Mouse (Mus musculus) liver, adult 2 months (tissue): Measurements from ENCODE around the gene Tbc1d30.
A peak's percentile ranks its signal among the peaks of the same experiment; 100 is the strongest.

Experiments used
- CTCF ChIP-seq: fragments of 200-500 bp; IDR thresholded peaks from 2 replicates; pipeline ENCODE4 v1.5.1; 2011; ENCODE audit warnings: low read depth, low read length, control low read depth
- POLR2A ChIP-seq: fragments of 200-500 bp; IDR thresholded peaks from 2 replicates; pipeline ENCODE4 v1.6.1; 2011; ENCODE audit warnings: low read length, control low read depth; ENCODE audit not compliant: insufficient read depth; ENCODE audit errors: extremely low read depth

- TF ChIP-seq CTCF (peak; percentile 81), POLR2A (no peak)
Measured at GRCm38 (mm10) chr10:121370777-121371176, 19.7 kb upstream of the Tbc1d30 start.
